Mouse (Mus musculus) liver, adult 2 months (tissue): ENCODE measurements around the gene Ano6. TPM values are rescaled to one million over a fixed set of nuclear protein-coding genes. Genes with fewer than 3 reads are reported as not detected.

ENCODE experiments used
- DNase-seq: peaks from one replicate; pipeline ENCODE4 v3.0.0-alpha.2; 2011; ENCODE audit warnings: low read depth, low spot score; ENCODE audit errors: extremely low read depth
- H3K27ac ChIP-seq: fragments of 200-500 bp; replicated peaks from 2 replicates; pipeline ENCODE4 v1.5.1; 2012; ENCODE audit warnings: low read depth, mild to moderate bottlenecking, control low read depth, inconsistent platforms, low read length; ENCODE audit not compliant: insufficient read depth
- H3K27me3 ChIP-seq: fragments of 200-500 bp; 2 replicates; pipeline ENCODE4 v1.6.1; 2012; ENCODE audit warnings: mild to moderate bottlenecking, moderate library complexity, low read length, inconsistent platforms; ENCODE audit not compliant: control insufficient read depth, insufficient read depth
- H3K36me3 ChIP-seq: fragments of 200-500 bp; 2 replicates; pipeline ENCODE4 v1.6.1; 2012; ENCODE audit warnings: low read length, inconsistent platforms; ENCODE audit not compliant: control insufficient read depth, insufficient read depth
- H3K4me1 ChIP-seq: fragments of 200-500 bp; 2 replicates; pipeline ENCODE4 v1.6.1; 2011; ENCODE audit warnings: low read length; ENCODE audit not compliant: control insufficient read depth, insufficient read depth
- H3K4me3 ChIP-seq: fragments of 200-500 bp; 2 replicates; pipeline ENCODE4 v1.5.1; 2011; ENCODE audit warnings: low read depth, mild to moderate bottlenecking, control low read depth, low read length, moderate library complexity; ENCODE audit not compliant: insufficient read depth
- H3K79me2 ChIP-seq: fragments of 200-500 bp; 2 replicates; pipeline ENCODE4 v1.6.1; 2012; ENCODE audit warnings: inconsistent platforms, mild to moderate bottlenecking, low read length, moderate library complexity; ENCODE audit not compliant: control insufficient read depth, insufficient read depth
- H3K9ac ChIP-seq: fragments of 200-500 bp; 2 replicates; pipeline ENCODE4 v1.6.1; 2012; ENCODE audit warnings: low read depth, mild to moderate bottlenecking, control low read depth, inconsistent platforms, low read length
- CTCF ChIP-seq: fragments of 200-500 bp; IDR thresholded peaks from 2 replicates; pipeline ENCODE4 v1.5.1; 2011; ENCODE audit warnings: low read depth, low read length, control low read depth
- POLR2A ChIP-seq: fragments of 200-500 bp; IDR thresholded peaks from 2 replicates; pipeline ENCODE4 v1.6.1; 2011; ENCODE audit warnings: low read length, control low read depth; ENCODE audit not compliant: insufficient read depth; ENCODE audit errors: extremely low read depth
- WGBS: fragments of 180-500 bp; shearing (Covaris S2); methylation state at CpG from one replicate; pipeline ENCODE4 v1.1.7; 2018; 5-methylcytosine and 5-hydroxymethylcytosine counted together
- polyA plus RNA-seq: library from polyadenylated mRNA; depleted of rRNA; stranded (reverse); fragments of >200 nt; gene quantifications from 2 replicates; pipeline ENCODE4 v1.2.3, GENCODE M21; 2012
- total RNA-seq: library from RNA; depleted of rRNA; stranded (reverse); fragments of >200 nt; gene quantifications from 2 replicates; pipeline ENCODE4 v1.2.3, GENCODE M21; 2014

The Ano6 gene
- total and polyA plus RNA-seq, 2 experiments = 3.3 to 4.1 TPM

DNA sequence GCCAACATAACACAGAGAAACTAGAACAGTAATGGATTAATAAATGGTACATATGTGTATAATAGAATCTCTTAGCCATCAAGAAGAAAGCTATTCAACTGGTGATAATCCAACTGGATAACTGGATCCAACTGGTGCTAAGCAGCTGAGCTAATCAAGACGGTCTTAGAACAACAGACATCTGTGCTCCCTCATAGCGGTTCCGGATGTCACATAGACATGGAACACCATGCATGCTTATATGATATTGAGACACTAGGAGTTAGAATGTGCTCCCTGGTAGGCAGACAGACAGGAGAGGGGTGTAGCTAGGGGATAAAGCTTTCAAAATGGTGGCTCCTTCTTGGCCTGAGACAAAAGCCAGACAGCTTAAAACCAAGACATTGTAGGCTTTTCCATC, 197.3 kb downstream of the Ano6 start:
- Histone ChIP-seq H3K9ac (no peak overlapping the region), H3K79me2 (no peaks in the 10 kb centered on the region), H3K4me3 (no peak overlapping the region), H3K27me3 (no peaks in the 10 kb centered on the region), H3K27ac (no peak overlapping the region), H3K36me3 (no peaks in the 10 kb centered on the region), H3K4me1 (no peaks in the 10 kb centered on the region)
- TF ChIP-seq POLR2A = no peak
- no peak for TF ChIP-seq CTCF
- whole genome bisulfite sequencing = 98% methylated on average over 3 of the region's 3 CpGs
- DNase-seq = no peak

DNA sequence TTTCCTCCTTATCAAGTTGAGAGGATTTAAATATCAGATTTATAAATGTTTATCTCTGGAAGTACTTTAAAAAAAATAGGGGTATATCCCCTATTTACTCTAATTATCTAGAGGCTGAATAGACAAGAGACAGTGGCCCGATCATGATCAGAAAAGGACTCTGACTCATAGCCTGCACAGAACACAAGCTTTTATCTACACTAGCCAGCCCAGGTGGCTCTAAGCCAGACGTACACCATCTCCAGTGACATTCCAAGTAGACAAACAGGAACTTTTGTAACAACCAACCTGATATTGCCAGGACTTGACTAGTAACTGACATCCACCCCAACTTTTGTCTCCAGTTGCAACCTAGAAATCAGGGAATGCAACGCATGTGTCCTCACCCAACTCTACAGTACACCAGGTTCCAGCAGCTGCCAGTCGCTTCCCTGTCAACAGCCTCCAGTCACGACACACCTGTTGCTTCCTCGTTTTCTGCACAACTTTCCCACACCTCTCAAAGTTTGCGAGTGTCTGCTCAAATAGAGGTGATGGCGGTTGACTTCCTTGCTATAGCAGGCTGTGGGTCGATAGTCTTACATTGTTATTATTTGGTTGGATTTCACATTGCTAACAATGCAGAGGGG, 199.0 kb downstream of the Ano6 start:
- Histone ChIP-seq H3K4me3 (no peak overlapping the region), H3K36me3 (no peaks in the 10 kb centered on the region), H3K9ac (no peak overlapping the region), H3K79me2 (no peaks in the 10 kb centered on the region), H3K4me1 (no peaks in the 10 kb centered on the region), H3K27me3 (no peaks in the 10 kb centered on the region), H3K27ac (no peak overlapping the region)
- TF ChIP-seq POLR2A (no peak), CTCF (no peak)
- peak; percentile 87 for DNase-seq
- whole genome bisulfite sequencing = 32% methylated on average over 9 of the region's 9 CpGs

DNA sequence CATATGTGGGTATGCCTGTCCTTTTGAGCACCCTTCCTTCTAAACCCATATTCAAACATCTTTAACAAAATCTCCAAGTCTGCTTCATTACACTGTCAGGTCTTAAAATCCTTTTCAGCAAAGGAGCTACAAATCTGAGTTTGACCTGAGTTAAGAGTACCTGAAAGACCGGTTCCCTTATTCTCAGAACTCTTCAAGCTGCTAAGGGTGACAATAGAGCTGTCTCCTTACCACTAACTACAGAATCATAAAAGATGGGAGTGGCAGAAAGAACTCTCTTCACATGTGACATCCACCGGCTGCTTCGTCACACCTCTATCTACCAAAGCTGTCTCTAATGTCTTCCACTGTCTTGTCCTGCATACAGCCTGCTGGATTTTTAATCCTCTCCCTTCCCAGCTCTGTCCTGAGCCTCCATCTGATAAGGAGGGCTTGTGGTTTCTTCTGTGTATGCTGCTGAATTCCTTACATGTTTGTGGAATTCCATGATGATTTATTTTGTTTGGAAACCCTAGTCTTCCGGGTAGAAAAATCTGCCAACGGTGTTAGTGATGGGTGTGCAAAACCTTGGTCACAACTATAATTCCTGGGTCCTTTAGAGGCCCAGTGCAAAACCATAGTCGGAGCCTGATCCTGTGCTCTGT, 212.4 kb downstream of the Ano6 start:
- H3K27ac ChIP-seq = no peak overlapping the region
- TF ChIP-seq CTCF = no peak
- TF ChIP-seq POLR2A = no peak
- no peak overlapping the region for H3K9ac ChIP-seq
- no peaks in the 10 kb centered on the region for H3K4me1 ChIP-seq
- 59% methylated on average over 6 of the region's 6 CpGs for WGBS
- H3K4me3 ChIP-seq = no peak overlapping the region
- DNase-seq = no peak
- no peaks in the 10 kb centered on the region for H3K79me2 ChIP-seq
- H3K27me3 ChIP-seq = no peaks in the 10 kb centered on the region
- no peaks in the 10 kb centered on the region for H3K36me3 ChIP-seq

DNA sequence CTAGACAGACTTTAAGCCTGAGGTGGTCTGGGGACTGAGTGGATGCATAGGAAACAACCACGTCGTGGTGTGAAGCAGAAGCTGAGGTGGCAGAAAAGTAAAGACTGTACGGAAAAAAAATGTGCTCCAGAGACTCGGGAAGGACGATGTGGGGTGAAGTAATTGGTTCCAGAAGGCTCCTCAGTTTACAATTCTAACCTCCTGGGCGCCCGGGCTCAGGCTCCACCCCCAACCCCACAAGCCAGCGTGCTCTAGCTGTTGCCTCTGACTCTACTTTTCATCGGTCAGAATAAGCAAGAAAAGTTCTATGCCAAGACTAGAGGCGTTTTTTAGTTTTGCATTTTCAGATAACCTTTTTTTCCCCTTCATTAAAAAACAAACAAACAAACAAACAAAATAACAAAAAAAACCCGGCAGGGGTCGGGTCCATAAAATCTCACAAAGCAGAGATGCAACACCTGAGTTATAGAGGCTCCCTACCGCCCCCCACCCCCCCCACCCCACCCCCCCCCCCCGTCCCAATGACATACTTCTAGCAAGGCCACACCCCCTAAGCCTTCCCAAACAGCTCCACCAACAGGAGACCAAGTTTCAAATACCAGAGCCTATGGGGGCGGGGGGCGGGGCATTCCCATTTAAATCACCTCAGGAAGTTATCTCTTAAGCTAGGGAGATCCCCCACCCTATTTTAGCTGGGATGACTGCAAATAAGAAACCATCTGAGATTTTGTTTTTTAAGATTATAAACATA, 221.2 kb downstream of the Ano6 start:
- H3K4me3 ChIP-seq = no peak overlapping the region
- no peak overlapping the region for H3K27ac ChIP-seq
- no peaks in the 10 kb centered on the region for H3K27me3 ChIP-seq
- TF ChIP-seq CTCF (no peak), POLR2A (no peak)
- no peaks in the 10 kb centered on the region for H3K4me1 ChIP-seq
- no peak for DNase-seq
- H3K36me3 ChIP-seq = no peaks in the 10 kb centered on the region
- no peak overlapping the region for H3K9ac ChIP-seq
- no peaks in the 10 kb centered on the region for H3K79me2 ChIP-seq
- 93% methylated on average over 16 of the region's 16 CpGs for WGBS

DNA sequence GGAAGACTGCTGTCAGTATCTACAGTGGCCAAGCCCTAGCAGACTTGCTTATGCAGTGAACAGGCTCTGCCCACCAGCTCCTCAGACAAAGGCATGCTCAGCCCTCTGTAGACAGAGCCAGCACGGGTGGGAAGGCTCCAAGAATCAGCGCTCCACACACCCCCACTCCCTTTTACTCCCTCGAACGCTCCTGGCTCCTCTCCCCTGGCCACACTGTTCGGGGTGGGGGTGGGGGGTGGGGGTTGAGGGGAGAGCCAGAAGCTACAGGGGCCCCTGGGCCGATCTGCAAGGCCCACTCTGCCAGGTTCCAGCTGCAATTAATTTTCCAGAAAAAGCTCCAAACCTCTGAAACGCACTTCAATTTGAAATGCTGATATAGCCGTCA, 221.7 kb downstream of the Ano6 start:
- DNase-seq = no peak
- no peaks in the 10 kb centered on the region for H3K27me3 ChIP-seq
- no peak overlapping the region for H3K27ac ChIP-seq
- WGBS = 80% methylated on average over 8 of the region's 8 CpGs
- TF ChIP-seq CTCF (no peak), POLR2A (no peak)
- no peaks in the 10 kb centered on the region for H3K79me2 ChIP-seq
- H3K36me3 ChIP-seq = no peaks in the 10 kb centered on the region
- H3K9ac ChIP-seq = no peak overlapping the region
- no peaks in the 10 kb centered on the region for H3K4me1 ChIP-seq
- H3K4me3 ChIP-seq = no peak overlapping the region
